Mouse (Mus musculus): ENCODE data around the gene Enpp1. TPM values are rescaled to one million over a fixed set of nuclear protein-coding genes. Genes with fewer than 3 reads are reported as not detected.

The Enpp1 gene
- polyA plus RNA-seq, 1 experiment from 2014 or later = 1.4 TPM

- no peak for ATAC-seq (ENCODE audit: low FRiP score)
- Histone ChIP-seq H3K36me3 (no peaks in the 10 kb centered on the region), H3K4me3 (no peak overlapping the region), H3K9ac (no peak overlapping the region), H3K27me3 (peaks cover 4% of the 10 kb centered on the region; the same call in 1 of the 2 replicates), H3K4me2 (replicated peaks) (no peak overlapping the region), H3K27ac (no peak overlapping the region), H3K4me1 (peaks cover 4% of the 10 kb centered on the region), H3K9me3 (replicated peaks) (no peaks in the 10 kb centered on the region)
- WGBS = 77% methylated on average over 5 of the region's 5 CpGs
These were observed 112.2 kb downstream of the Enpp1 start for GRCm38 (mm10) chr10:24599802-24600201.

GRCm38 (mm10) chr10:24598693-24599092 lies 113.3 kb downstream of the Enpp1 start:
- WGBS = 85% methylated on average over 6 of the region's 6 CpGs
- Histone ChIP-seq H3K36me3 (no peaks in the 10 kb centered on the region), H3K27me3 (peaks cover 4% of the 10 kb centered on the region; the same call in 1 of the 2 replicates), H3K4me3 (no peak overlapping the region), H3K4me1 (peaks cover 4% of the 10 kb centered on the region), H3K27ac (no peak overlapping the region), H3K9me3 (replicated peaks) (no peaks in the 10 kb centered on the region), H3K9ac (no peak overlapping the region), H3K4me2 (replicated peaks) (no peak overlapping the region)
- no peak for ATAC-seq (ENCODE audit: low FRiP score)

GRCm38 (mm10) chr10:24597789-24598188 lies 114.2 kb downstream of the Enpp1 start:
- H3K27me3 ChIP-seq = peaks cover 4% of the 10 kb centered on the region; the same call in 1 of the 2 replicates
- H3K36me3 ChIP-seq = no peaks in the 10 kb centered on the region
- H3K9ac ChIP-seq = no peak overlapping the region
- no peak for ATAC-seq (ENCODE audit: low FRiP score)
- H3K9me3 ChIP-seq (replicated peaks) = no peaks in the 10 kb centered on the region
- no peak overlapping the region for H3K4me3 ChIP-seq
- WGBS = 89% methylated on average over 4 of the region's 4 CpGs
- peak overlapping the region; percentile 65; the same call in 1 of the 2 replicates for H3K4me2 ChIP-seq (replicated peaks)
- no peak overlapping the region for H3K27ac ChIP-seq
- peaks cover 4% of the 10 kb centered on the region for H3K4me1 ChIP-seq

GRCm38 (mm10) chr10:24596869-24597339 lies 115.1 kb downstream of the Enpp1 start:
- peaks cover 4% of the 10 kb centered on the region for H3K4me1 ChIP-seq
- H3K27me3 ChIP-seq = peaks cover 4% of the 10 kb centered on the region; the same call in 1 of the 2 replicates
- H3K4me3 ChIP-seq = peak overlapping the region; percentile 72
- no peak overlapping the region for H3K27ac ChIP-seq
- no peaks in the 10 kb centered on the region for H3K9me3 ChIP-seq (replicated peaks)
- ATAC-seq (ENCODE audit: low FRiP score) = no peak
- no peak overlapping the region for H3K9ac ChIP-seq
- WGBS = 49% methylated on average over 7 of the region's 7 CpGs
- peak overlapping the region; percentile 65 for H3K4me2 ChIP-seq (replicated peaks)
- H3K36me3 ChIP-seq = no peaks in the 10 kb centered on the region

DNA sequence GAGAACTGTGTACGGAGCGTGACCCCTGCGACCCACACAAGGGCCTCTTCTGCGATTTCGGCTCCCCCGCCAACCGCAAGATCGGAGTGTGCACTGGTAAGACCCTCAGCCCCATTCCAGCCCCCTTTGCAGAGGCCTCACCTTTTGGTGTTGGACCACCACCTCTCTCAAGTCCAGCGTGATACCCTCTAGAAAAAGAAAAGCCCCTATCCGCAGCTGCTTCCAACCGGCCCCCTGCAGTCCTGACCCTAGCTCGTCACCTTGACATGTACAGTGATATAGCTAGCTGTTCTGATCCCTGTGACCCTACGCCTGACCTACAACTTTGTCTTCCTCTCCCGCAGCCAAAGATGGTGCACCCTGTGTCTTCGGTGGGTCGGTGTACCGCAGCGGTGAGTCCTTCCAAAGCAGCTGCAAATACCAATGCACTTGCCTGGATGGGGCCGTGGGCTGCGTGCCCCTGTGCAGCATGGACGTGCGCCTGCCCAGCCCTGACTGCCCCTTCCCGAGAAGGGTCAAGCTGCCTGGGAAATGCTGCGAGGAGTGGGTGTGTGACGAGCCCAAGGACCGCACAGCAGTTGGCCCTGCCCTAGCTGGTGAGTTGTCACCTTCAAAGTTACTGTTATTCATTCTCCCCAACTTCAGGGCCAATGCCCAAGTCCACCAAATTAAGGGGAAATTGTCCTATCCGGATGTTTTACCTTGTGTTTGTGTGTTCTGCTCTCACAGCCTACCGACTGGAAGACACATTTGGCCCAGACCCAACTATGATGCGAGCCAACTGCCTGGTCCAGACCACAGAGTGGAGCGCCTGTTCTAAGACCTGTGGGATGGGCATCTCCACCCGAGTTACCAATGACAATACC lies 115.7 kb downstream of the Enpp1 start:
- H3K36me3 ChIP-seq = no peaks in the 10 kb centered on the region
- WGBS = 11% methylated on average over 31 of the region's 31 CpGs
- H3K9ac ChIP-seq = peak overlapping the region; percentile 73
- H3K4me1 ChIP-seq = peaks cover 4% of the 10 kb centered on the region
- ATAC-seq (ENCODE audit: low FRiP score) = peak; percentile 46
- H3K4me3 ChIP-seq = peak overlapping the region; percentile 72
- H3K9me3 ChIP-seq (replicated peaks) = no peaks in the 10 kb centered on the region
- H3K27ac ChIP-seq = peak overlapping the region; percentile 85
- peak overlapping the region; percentile 65 for H3K4me2 ChIP-seq (replicated peaks)
- peaks cover 4% of the 10 kb centered on the region; the same call in 1 of the 2 replicates for H3K27me3 ChIP-seq

- no peaks in the 10 kb centered on the region for H3K36me3 ChIP-seq
- H3K4me2 ChIP-seq (replicated peaks) = peak within 1 kb of the TSS; percentile 65
- WGBS = under 1% methylated on average over 53 of the region's 53 CpGs
- H3K9ac ChIP-seq = peak within 1 kb of the TSS; percentile 73
- H3K27me3 ChIP-seq = peaks cover 4% of the 10 kb centered on the region; the same call in 1 of the 2 replicates
- H3K27ac ChIP-seq = peak within 1 kb of the TSS; percentile 85
- ATAC-seq (ENCODE audit: low FRiP score) = peak; percentile 95
- peak within 1 kb of the TSS; percentile 72 for H3K4me3 ChIP-seq
- H3K9me3 ChIP-seq (replicated peaks) = no peaks in the 10 kb centered on the region
- H3K4me1 ChIP-seq = peaks cover 7% of the 10 kb centered on the region
These were observed 116.5 kb downstream of the Enpp1 start, which contains the start of gene Ccn2 for GRCm38 (mm10) chr10:24595250-24596002. TSS of gene Ccn2 (plus strand) at chr10:24595442.

GRCm38 (mm10) chr10:24593556-24593955 lies 118.4 kb downstream of the Enpp1 start:
- Histone ChIP-seq H3K36me3 (no peaks in the 10 kb centered on the region), H3K9me3 (replicated peaks) (no peaks in the 10 kb centered on the region), H3K4me1 (peaks cover 7% of the 10 kb centered on the region), H3K27ac (no peak overlapping the region), H3K4me2 (replicated peaks) (no peak overlapping the region), H3K4me3 (no peak overlapping the region), H3K9ac (no peak overlapping the region), H3K27me3 (peaks cover 4% of the 10 kb centered on the region; the same call in 1 of the 2 replicates)
- WGBS = 70% methylated on average over 4 of the region's 4 CpGs
- no peak for ATAC-seq (ENCODE audit: low FRiP score)

DNA sequence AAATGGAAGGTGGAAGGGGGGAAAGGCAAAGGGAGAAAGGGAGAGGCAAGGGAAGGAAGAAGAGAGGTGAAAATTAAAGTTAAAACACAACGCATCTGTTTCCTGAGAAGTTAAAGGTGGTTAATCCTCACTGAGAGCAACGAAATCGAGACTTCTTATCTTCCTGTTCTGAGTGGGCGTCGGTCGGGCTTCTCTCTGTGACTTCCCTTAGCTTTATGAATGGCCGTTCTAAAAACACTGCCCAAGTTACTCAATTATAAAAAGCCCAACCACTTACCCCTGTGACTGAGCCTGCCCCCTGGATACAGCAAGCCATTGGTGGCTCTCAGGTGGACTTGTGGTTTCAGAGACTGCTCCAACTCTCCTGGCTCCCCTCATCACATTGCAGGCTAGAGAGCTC lies 119.0 kb downstream of the Enpp1 start:
- H3K27ac ChIP-seq = no peak overlapping the region
- no peak overlapping the region for H3K4me3 ChIP-seq
- H3K4me1 ChIP-seq = peaks cover 7% of the 10 kb centered on the region
- no peak overlapping the region for H3K4me2 ChIP-seq (replicated peaks)
- ATAC-seq (ENCODE audit: low FRiP score) = no peak
- H3K27me3 ChIP-seq = peaks cover 4% of the 10 kb centered on the region; the same call in 1 of the 2 replicates
- WGBS = 81% methylated on average over 7 of the region's 7 CpGs
- H3K9me3 ChIP-seq (replicated peaks) = no peaks in the 10 kb centered on the region
- H3K9ac ChIP-seq = no peak overlapping the region
- H3K36me3 ChIP-seq = no peaks in the 10 kb centered on the region

DNA sequence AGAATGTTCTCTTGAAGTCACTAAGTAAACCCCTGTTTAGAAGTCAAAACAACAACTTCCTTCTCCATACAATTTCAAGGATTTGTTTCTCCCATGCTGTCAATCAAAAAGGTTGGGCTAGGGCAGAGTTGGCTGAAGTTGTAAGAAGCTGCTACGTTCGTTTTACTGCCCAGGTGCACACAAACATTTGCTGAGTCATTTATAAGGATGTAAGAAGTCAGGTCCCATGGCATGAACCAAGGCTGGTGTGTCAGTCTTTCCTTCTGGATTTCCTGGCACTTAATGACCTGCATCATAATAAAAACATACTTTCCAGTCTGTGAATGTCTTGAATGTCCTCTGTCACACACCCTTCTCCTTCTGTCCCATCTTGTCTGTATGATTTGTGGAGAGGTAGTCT lies 119.6 kb downstream of the Enpp1 start:
- no peaks in the 10 kb centered on the region for H3K36me3 ChIP-seq
- H3K9ac ChIP-seq = no peak overlapping the region
- peaks cover 4% of the 10 kb centered on the region; the same call in 1 of the 2 replicates for H3K27me3 ChIP-seq
- H3K9me3 ChIP-seq (replicated peaks) = no peaks in the 10 kb centered on the region
- peaks cover 7% of the 10 kb centered on the region for H3K4me1 ChIP-seq
- 81% methylated on average over 2 of the region's 2 CpGs for WGBS
- H3K4me3 ChIP-seq = no peak overlapping the region
- no peak overlapping the region for H3K27ac ChIP-seq
- ATAC-seq (ENCODE audit: low FRiP score) = no peak
- H3K4me2 ChIP-seq (replicated peaks) = no peak overlapping the region

DNA sequence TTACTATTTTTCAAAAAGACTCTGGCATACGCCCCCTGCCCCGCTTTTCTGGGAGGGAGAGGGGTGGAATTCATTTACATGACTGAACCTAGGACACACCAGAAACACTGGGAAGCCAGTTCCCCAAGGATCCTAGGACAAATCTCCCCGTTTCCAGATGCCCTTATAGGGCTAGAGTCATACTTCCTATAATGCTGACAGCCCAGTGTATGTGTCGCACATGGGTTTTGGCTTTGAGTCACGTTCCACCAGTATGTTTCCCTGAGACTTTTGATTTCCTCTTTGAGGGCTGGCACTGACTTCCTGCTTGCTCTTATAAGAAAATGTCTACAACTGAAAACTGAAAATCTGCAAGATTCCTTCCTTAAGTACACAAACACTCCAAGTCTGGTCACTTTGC lies 120.2 kb downstream of the Enpp1 start:
- 67% methylated on average over 5 of the region's 5 CpGs for WGBS
- no peak overlapping the region for H3K4me3 ChIP-seq
- no peak overlapping the region for H3K9ac ChIP-seq
- no peak for ATAC-seq (ENCODE audit: low FRiP score)
- H3K36me3 ChIP-seq = no peaks in the 10 kb centered on the region
- no peaks in the 10 kb centered on the region for H3K9me3 ChIP-seq (replicated peaks)
- H3K27ac ChIP-seq = no peak overlapping the region
- peaks cover 4% of the 10 kb centered on the region; the same call in 1 of the 2 replicates for H3K27me3 ChIP-seq
- no peak overlapping the region for H3K4me2 ChIP-seq (replicated peaks)
- peaks cover 7% of the 10 kb centered on the region for H3K4me1 ChIP-seq

DNA sequence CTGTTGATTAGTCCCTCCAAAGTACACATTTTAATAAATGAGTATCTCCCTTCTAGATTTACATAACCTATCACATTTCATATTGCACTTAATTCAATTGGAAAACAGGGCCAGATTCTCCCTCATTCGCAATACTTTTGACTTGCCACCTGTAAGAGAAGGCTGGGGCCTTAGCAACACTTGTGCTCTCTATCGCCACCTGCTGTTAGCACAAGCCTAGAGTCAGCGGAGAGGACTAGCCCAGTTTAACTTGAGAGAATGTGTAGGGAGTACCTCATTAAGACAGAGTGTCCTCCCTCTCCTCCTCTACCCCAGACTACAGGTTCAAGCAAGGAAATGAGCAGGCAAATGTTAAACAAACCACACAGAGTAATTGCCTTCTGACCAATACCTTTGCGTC lies 120.8 kb downstream of the Enpp1 start:
- no peak overlapping the region for H3K4me3 ChIP-seq
- H3K4me2 ChIP-seq (replicated peaks) = no peak overlapping the region
- H3K27me3 ChIP-seq = peaks cover 2% of the 10 kb centered on the region; the same call in 1 of the 2 replicates
- no peaks in the 10 kb centered on the region for H3K36me3 ChIP-seq
- ATAC-seq (ENCODE audit: low FRiP score) = peak; percentile 51; the same call in 1 of the 2 replicates
- H3K27ac ChIP-seq = no peak overlapping the region
- H3K9ac ChIP-seq = no peak overlapping the region
- H3K9me3 ChIP-seq (replicated peaks) = no peaks in the 10 kb centered on the region
- H3K4me1 ChIP-seq = peaks cover 4% of the 10 kb centered on the region
- WGBS = 17% methylated on average over 4 of the region's 4 CpGs

DNA sequence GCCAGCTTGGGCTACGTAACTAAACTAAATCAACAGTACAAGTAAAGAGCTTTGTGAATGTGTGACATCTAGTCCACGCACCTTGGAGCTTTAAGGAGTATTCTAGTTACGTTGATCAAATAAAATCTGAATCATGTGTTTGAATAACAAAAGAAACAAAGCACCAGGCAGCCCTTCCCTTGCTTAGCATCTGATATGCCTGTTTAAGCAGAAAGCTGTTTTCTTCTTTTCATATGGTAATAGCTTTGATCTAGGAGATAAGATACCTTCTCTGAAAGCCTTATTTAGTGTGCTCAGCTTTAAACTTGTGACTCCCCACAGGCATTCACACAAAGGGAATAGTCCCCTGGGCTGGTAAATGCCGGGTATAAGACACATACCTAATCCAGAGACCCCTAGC lies 121.4 kb downstream of the Enpp1 start:
- H3K36me3 ChIP-seq = no peaks in the 10 kb centered on the region
- H3K4me2 ChIP-seq (replicated peaks) = no peak overlapping the region
- H3K9me3 ChIP-seq (replicated peaks) = no peaks in the 10 kb centered on the region
- no peaks in the 10 kb centered on the region for H3K27me3 ChIP-seq
- no peak overlapping the region for H3K27ac ChIP-seq
- 48% methylated on average over 4 of the region's 4 CpGs for WGBS
- H3K9ac ChIP-seq = no peak overlapping the region
- 0 out of 2 replicates have a peak, but pooled peaks cover 3% of the 10 kb centered on the region for H3K4me1 ChIP-seq
- ATAC-seq (ENCODE audit: low FRiP score) = no peak
- H3K4me3 ChIP-seq = no peak overlapping the region
